Mouse (Mus musculus): ENCODE results near the gene Kcnf1. TPM values are rescaled to one million over a fixed set of nuclear protein-coding genes. Genes with fewer than 3 reads are reported as not detected.

The Kcnf1 gene
- total and polyA plus RNA-seq, 3 experiments, result not detected

GRCm38 (mm10) chr12:17223050-17223449 lies 46.4 kb upstream of the Kcnf1 start:
- no peaks in the 10 kb centered on the region for H3K4me1 ChIP-seq (ENCODE audit: control insufficient read depth in 1 of 2, insufficient read depth in 2 of 2, low read length in 2 of 2)
- no peaks in the 10 kb centered on the region for H3K9me3 ChIP-seq (replicated peaks; ENCODE audit: insufficient read depth, low read length)

GRCm38 (mm10) chr12:17221891-17222428 lies 45.3 kb upstream of the Kcnf1 start:
- no peak overlapping the region for H3K27ac ChIP-seq (ENCODE audit: control insufficient read depth, low read depth, low read length)
- H3K36me3 ChIP-seq (ENCODE audit: control insufficient read depth in 1 of 2, insufficient read depth in 2 of 2, low read length in 2 of 2), result no peaks in the 10 kb centered on the region
- 0 out of 4 replicates have a peak overlapping the region, but pooled peaks of 1 of the 2 experiments have one; percentile 35 for H3K4me3 ChIP-seq (ENCODE audit: control insufficient read depth in 1 of 2, insufficient read depth in 1 of 2, low read depth in 2 of 2, low read length in 2 of 2)
- peak; percentile 58 for DNase-seq (ENCODE audit: low read depth, low spot score)
- H3K4me1 ChIP-seq (ENCODE audit: control insufficient read depth in 1 of 2, insufficient read depth in 2 of 2, low read length in 2 of 2), result no peaks in the 10 kb centered on the region
- H3K27me3 ChIP-seq (ENCODE audit: control insufficient read depth in 1 of 2, insufficient read depth in 2 of 2, low read length in 2 of 2), result peaks cover 0 to 6% of the 10 kb centered on the region in 2 experiments; a peak in 2 of 4 replicates
- no peaks in the 10 kb centered on the region for H3K9me3 ChIP-seq (replicated peaks; ENCODE audit: insufficient read depth, low read length)
- no peaks in the 10 kb centered on the region for H3K79me2 ChIP-seq (ENCODE audit: control insufficient read depth, insufficient read depth, low read length, poor library complexity)
- no peak overlapping the region for H3K9ac ChIP-seq (ENCODE audit: control insufficient read depth, low read depth, low read length, poor library complexity, severe bottlenecking)
- TF ChIP-seq ELF1 (IDR thresholded peaks at IDR 0.05; ENCODE audit: low read depth, low read length) (no peak), USF2 (IDR thresholded peaks at IDR 0.05; ENCODE audit: borderline replicate concordance in 1 of 2, insufficient read depth in 1 of 2, low read depth in 1 of 2, low read length in 2 of 2) (no peak), NELFE (IDR thresholded peaks at IDR 0.05; ENCODE audit: low read depth, low read length) (no peak), SIN3A (IDR thresholded peaks at IDR 0.05; ENCODE audit: low read length) (no peak), MYB (IDR thresholded peaks at IDR 0.05; ENCODE audit: low read depth, low read length) (no peak), E2F4 (IDR thresholded peaks at IDR 0.05; ENCODE audit: borderline replicate concordance, low read depth, low read length) (no peak), TCF12 (IDR thresholded peaks at IDR 0.05; ENCODE audit: low read depth, low read length) (no peak), RAD21 (IDR thresholded peaks at IDR 0.05; ENCODE audit: low read depth, low read length) (peak; percentile 37), EP300 (IDR thresholded peaks at IDR 0.05; ENCODE audit: low read depth in 1 of 2, low read length in 2 of 2) (no peak), ZC3H11A (IDR thresholded peaks at IDR 0.05; ENCODE audit: low read depth, low read length) (peak; percentile 20; the same call in 1 of the 2 replicates), CTCF (IDR thresholded peaks at IDR 0.05 in 2 of 3, conservative IDR thresholded peaks at IDR 0.05 in 1 of 3; ENCODE audit: control insufficient read depth in 1 of 3, insufficient read depth in 1 of 3, low read depth in 2 of 3, low read length in 3 of 3, poor library complexity in 1 of 3, severe bottlenecking in 1 of 3) (peak; percentile 64 to 83 (median 66)), MEF2A (IDR thresholded peaks at IDR 0.05; ENCODE audit: extremely low read depth, insufficient replicate concordance, low read depth, low read length, poor library complexity, severe bottlenecking) (no peak), UBTF (IDR thresholded peaks at IDR 0.05; ENCODE audit: borderline replicate concordance, insufficient read depth, low read depth, low read length) (no peak), SMC3 (IDR thresholded peaks at IDR 0.05; ENCODE audit: low read depth, low read length) (peak; percentile 59)

More at GRCm38 (mm10) chr12:17223050-17223449, 46.4 kb upstream of the Kcnf1 start:
- H3K79me2 ChIP-seq (ENCODE audit: control insufficient read depth, insufficient read depth, low read length, poor library complexity), result no peaks in the 10 kb centered on the region
- TF ChIP-seq MYB (IDR thresholded peaks at IDR 0.05; ENCODE audit: low read depth, low read length) (no peak), ZC3H11A (IDR thresholded peaks at IDR 0.05; ENCODE audit: low read depth, low read length) (no peak), EP300 (IDR thresholded peaks at IDR 0.05; ENCODE audit: low read depth in 1 of 2, low read length in 2 of 2) (no peak), ZMIZ1 (IDR thresholded peaks at IDR 0.05; ENCODE audit: low read depth, low read length) (no peak), USF2 (IDR thresholded peaks at IDR 0.05; ENCODE audit: borderline replicate concordance in 1 of 2, insufficient read depth in 1 of 2, low read depth in 1 of 2, low read length in 2 of 2) (no peak), TCF12 (IDR thresholded peaks at IDR 0.05; ENCODE audit: low read depth, low read length) (no peak), HCFC1 (IDR thresholded peaks at IDR 0.05; ENCODE audit: low read depth, low read length) (no peak), NRF1 (IDR thresholded peaks at IDR 0.05; ENCODE audit: insufficient read depth, low read depth, low read length, poor library complexity, severe bottlenecking) (no peak), GABPA (IDR thresholded peaks at IDR 0.05; ENCODE audit: low read depth, low read length) (no peak), ETS1 (IDR thresholded peaks at IDR 0.05; ENCODE audit: low read depth, low read length) (no peak), E2F4 (IDR thresholded peaks at IDR 0.05; ENCODE audit: borderline replicate concordance, low read depth, low read length) (no peak), CHD2 (IDR thresholded peaks at IDR 0.05; ENCODE audit: low read length) (no peak), TAL1 (IDR thresholded peaks at IDR 0.05; ENCODE audit: low read length) (no peak), UBTF (IDR thresholded peaks at IDR 0.05; ENCODE audit: borderline replicate concordance, insufficient read depth, low read depth, low read length) (no peak), SMC3 (IDR thresholded peaks at IDR 0.05; ENCODE audit: low read depth, low read length) (no peak), CHD1 (IDR thresholded peaks at IDR 0.05; ENCODE audit: low read depth, low read length) (no peak), GATA1 (IDR thresholded peaks at IDR 0.05; ENCODE audit: low read depth, low read length) (no peak), ZKSCAN1 (IDR thresholded peaks at IDR 0.05; ENCODE audit: low read depth, low read length) (no peak), MXI1 (IDR thresholded peaks at IDR 0.05; ENCODE audit: low read depth, low read length) (no peak)
- no peak overlapping the region for H3K4me3 ChIP-seq (ENCODE audit: control insufficient read depth in 1 of 2, insufficient read depth in 1 of 2, low read depth in 2 of 2, low read length in 2 of 2)
- H3K9ac ChIP-seq (ENCODE audit: control insufficient read depth, low read depth, low read length, poor library complexity, severe bottlenecking), result no peak overlapping the region
- no peak for DNase-seq (ENCODE audit: low read depth, low spot score)
- no peaks in the 10 kb centered on the region for H3K36me3 ChIP-seq (ENCODE audit: control insufficient read depth in 1 of 2, insufficient read depth in 2 of 2, low read length in 2 of 2)
- H3K27me3 ChIP-seq (ENCODE audit: control insufficient read depth in 1 of 2, insufficient read depth in 2 of 2, low read length in 2 of 2), result peaks cover 0 to 4% of the 10 kb centered on the region in 2 experiments; a peak in 2 of 4 replicates
- H3K27ac ChIP-seq (ENCODE audit: control insufficient read depth, low read depth, low read length), result no peak overlapping the region

Data from MEL (cell line).